Mouse (Mus musculus): ENCODE data around the gene Ptpn4.

Ptpn4 gene

DNA sequence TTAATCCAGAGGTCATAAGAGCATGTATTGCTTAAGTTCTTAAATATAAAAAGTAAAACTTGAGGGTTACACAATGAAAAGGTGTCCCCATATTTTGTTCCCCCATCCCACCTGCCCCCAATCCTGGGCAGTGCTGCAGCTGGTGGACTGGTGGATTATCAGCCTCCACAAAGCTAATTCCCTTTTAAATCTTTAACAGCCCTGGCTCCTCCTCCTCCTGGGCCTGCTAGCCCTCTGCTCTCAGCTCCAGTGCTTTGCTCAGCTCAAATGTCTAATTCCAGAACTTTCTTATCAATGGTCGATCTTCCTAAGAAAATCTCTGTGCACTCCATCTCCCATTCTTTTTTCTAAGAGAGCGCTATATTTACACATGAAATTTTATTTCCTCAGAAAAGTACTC, 191.1 kb downstream of the Ptpn4 start:
- no peak for DNase-seq (ENCODE audit: extremely low read depth, low read depth)

DNA sequence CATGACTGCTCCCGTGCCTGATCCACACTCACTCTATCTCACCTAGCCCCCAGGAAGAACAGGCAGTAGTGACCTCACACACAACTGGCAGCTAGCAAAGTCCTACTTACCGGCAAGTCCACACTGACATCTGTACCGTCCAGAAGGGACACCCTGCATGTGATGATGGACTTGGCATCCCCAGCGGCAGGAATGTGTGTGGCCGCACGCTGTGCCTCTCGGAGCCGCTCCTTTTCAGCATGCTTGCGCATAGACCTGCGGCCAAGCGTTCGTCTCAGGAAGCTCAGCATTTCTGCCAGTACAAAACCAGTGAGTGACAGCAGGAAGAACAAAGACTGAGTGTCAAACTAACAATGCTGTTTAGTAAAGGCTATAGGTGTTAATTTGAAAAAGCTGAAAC, 195.0 kb downstream of the Ptpn4 start:
- no peak for DNase-seq (ENCODE audit: extremely low read depth, low read depth)

DNA sequence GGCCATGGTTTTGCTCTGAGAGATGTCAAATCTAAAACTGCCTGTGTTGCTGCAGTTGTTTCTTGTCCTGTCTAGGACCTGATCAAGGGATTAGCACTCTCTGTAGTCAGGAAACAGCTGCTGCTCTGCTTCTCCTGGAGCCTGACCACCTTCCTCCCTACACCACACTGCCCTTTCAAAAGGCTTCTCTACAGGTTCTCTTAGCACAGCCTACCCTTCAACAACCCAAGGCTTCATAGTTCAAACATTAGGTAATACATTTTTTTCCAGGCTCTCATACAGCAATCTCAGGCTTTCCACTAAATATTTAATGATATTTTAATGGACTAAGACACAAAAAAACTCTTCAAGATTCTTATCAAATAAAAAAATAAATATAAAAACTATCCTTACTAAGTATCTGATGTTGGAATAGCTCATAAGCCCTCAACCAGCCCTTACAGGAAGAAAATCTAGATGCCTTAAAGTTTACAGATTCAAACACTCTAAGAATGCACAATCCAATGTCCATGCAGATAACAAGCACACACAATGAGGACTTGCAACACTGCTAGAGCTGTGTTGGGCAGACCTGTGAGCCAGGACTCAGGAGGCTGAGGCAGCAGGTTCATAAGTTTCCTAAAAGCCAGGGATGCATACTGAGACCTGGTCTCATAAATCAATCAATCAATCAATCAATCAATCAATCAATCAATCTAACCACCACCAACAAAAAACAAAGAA, 196.2 kb downstream of the Ptpn4 start:
- no peak for DNase-seq (ENCODE audit: extremely low read depth, low read depth)

DNA sequence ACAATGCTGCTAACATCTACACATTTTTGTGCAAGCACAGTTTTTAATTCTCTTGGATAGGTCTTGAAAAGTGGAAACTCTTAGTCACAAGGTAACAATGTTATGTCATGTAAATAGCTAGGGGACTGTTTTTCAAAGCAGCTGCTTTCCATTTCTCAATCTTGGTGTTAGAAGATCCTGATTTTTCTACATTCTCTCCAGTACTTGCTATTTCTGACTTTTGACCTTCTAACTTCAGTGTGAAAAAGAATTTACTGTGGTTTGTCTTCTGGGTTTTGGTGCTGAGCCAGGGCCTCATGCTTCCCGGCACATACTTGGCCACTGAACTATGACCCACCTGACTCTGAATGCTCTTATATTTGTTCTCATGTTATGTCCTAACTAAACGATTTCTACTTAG, 197.4 kb downstream of the Ptpn4 start:
- DNase-seq (ENCODE audit: extremely low read depth, low read depth): no peak

DNA sequence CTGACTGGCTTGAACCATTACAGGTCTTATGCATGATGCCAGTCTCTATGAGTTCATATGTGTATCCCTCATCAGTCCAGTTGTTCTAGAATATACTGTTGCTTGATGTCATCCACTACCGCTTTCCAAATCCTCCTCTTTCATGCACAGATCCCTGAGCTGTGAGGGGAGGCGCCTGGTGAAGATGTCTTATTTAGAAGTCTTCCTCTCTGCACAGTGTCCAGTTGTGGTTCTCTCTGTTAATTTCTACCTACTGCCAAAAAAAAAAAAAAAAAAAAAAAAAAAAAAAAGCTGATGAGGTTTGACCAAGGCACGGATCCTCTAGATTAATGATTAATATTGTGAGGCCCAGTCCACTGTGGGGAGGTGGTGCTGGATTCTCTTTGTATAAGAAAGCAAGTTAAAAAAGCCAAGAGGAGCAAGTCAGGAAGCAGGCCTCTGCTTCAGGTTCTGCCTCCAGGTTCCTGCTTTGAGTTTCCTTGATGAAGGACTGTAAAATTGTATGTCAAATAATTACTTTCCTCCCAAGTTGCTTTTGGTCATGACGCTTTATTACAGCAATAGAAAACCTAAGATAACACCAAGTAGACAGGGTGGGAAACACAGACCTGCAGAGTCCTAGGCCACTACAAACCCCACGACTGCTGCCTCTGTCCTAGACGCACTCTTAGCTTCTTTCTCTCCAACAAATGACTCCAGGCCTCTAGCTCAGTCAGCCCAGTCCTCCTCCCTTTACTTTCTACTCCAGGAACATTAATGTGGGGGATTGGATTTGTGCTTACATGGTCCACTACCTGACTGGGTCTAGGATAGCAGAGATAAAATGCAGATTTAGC, 200.0 kb downstream of the Ptpn4 start:
- DNase-seq (ENCODE audit: extremely low read depth, low read depth): no peak

DNA sequence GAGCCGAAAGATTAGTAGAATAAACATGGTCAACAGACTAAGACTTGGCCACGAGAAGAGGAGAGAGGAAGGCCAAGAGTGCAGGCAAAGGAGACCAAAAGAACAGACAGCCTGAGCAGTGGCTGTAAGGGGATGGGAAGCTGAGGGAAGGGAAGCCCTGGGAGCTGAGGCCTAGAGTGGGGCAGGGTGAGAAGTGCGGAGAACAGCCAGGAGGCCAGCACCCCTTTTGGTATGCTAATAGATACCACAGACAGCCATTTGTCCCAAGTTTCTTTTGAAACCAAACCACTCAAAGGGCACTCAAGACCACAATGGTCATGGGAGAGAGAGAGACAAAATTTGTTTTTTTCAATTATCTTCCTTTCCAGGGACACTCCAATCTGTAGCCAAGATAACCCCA, 202.7 kb downstream of the Ptpn4 start:
- no peak for DNase-seq (ENCODE audit: extremely low read depth, low read depth)

DNA sequence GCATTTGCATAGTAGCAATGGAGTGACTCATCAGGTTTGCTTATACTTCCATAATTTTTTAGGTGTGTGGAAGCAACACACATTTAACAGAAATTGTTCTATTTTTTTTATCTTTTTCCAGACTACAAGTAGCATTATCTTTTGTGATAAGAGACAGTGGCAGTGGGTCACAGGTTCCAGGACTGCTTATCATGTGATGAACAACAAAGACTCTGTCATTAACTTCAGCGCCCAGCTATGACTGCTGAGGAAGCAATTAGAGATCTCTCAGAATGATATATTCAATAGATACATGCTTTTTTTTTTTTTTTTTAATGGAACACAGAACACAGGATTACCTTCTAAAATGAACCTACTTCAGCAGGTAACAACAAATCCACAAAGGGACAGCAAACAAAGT, 207.0 kb downstream of the Ptpn4 start:
- no peak for DNase-seq (ENCODE audit: extremely low read depth, low read depth)

DNA sequence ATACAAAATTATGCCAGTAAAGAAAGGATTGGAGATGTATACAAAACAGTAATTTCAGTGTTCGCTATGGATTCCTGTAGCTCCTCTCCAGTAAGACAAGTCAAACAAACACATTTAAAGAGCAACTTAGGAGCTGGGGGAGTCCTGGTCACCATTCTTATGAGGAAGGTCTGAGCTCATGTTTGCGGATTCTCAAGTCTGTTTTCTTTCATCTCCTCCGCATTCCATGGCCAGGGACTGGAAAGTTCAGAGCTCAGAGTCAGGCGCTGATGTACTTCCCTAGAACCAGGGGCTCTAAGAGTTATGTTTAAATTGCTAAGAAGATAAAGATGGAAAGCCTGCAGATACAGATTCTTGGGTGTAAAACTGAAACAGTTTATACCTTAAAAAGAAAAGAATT, 210.6 kb downstream of the Ptpn4 start:
- DNase-seq (ENCODE audit: extremely low read depth, low read depth): no peak

DNA sequence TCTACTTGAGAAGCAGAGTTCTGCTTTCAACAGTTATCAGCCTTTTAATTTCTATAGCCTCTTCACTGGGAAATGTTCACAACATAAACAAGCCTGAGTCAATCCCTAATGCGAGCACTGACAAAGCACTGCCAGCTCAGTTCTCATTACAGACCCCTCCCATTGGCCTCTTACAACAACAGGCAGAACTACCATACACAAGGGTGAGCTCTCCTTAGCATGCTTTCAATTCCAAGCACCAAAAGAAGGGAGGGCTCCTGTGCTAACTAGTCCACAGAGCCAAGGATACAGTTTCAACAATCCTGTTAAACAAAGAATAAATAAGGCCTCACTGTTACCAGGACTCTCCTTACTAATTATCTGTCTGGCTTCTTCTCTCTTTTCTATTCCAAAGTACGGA, 213.0 kb downstream of the Ptpn4 start:
- DNase-seq (ENCODE audit: extremely low read depth, low read depth): no peak

DNA sequence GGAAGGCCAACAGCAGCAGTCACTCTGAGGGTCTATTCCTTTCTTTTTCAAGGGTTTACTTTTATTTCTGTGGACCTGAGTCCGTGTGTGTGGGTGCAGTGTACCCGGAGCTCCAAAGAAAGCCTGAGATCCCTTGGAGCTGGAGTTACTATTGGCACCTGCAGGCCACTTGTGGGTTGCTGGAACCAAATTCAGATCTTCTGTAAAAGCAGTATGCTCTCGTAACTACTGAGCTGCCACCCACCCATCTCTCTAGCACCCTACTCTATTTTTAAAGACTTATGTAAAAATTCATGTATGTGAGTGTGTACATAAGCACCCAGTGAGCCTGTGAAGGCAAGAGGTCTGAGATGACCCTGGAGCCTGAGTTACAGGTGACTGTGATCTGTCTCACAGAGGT, 232.0 kb downstream of the Ptpn4 start:
- no peak for DNase-seq (ENCODE audit: extremely low read depth, low read depth)

Measured in MEL-GATA-1-ER (cell line).